Mouse (Mus musculus): Measurements from ENCODE around the gene Olfr164. TPM values are rescaled to one million over a fixed set of nuclear protein-coding genes. Genes with fewer than 3 reads are reported as not detected.

Olfr164 gene
- polyA plus RNA-seq (2015; fragmentation: Nextera tagmentation; extraction: Ambion mirVana), result not detected in 2 replicates

- no peaks in the 10 kb centered on the region for H3K27me3 ChIP-seq (replicated peaks)
- no peaks in the 10 kb centered on the region for H3K4me1 ChIP-seq
- WGBS, result 20% methylated on average over 1 of the region's 1 CpGs
- no peak for ATAC-seq (ENCODE audit: extremely low read depth, insufficient number of reproducible peaks, low FRiP score, low TSS enrichment)
- H3K9me3 ChIP-seq, result peaks cover 6% of the 10 kb centered on the region; the same call in 1 of the 2 replicates
- H3K4me2 ChIP-seq, result no peak within 1 kb of the TSS
- no peak within 1 kb of the TSS for H3K4me3 ChIP-seq
- no peak within 1 kb of the TSS for H3K9ac ChIP-seq
- H3K27ac ChIP-seq (replicated peaks), result no peak within 1 kb of the TSS
- H3K36me3 ChIP-seq, result no peaks in the 10 kb centered on the region
These were observed at the start of gene Olfr164 for GRCm38 (mm10) chr16:19313964-19314363. Gene Olfr164, minus strand, starts transcription at chr16:19314064.

- Histone ChIP-seq H3K4me1 (no peaks in the 10 kb centered on the region), H3K9me3 (peaks cover 8% of the 10 kb centered on the region), H3K4me3 (no peak overlapping the region), H3K4me2 (no peak overlapping the region), H3K27ac (replicated peaks) (no peak overlapping the region), H3K27me3 (replicated peaks) (no peaks in the 10 kb centered on the region), H3K9ac (no peak overlapping the region), H3K36me3 (no peaks in the 10 kb centered on the region)
- 83% methylated on average over 6 of the region's 6 CpGs for WGBS
- ATAC-seq (ENCODE audit: extremely low read depth, insufficient number of reproducible peaks, low FRiP score, low TSS enrichment), result no peak
These were observed 35.2 kb upstream of the Olfr164 start for GRCm38 (mm10) chr16:19349111-19349510.

GRCm38 (mm10) chr16:19263235-19263634 is 50.6 kb downstream of the Olfr164 start:
- Histone ChIP-seq H3K4me1 (no peaks in the 10 kb centered on the region), H3K9me3 (no peaks in the 10 kb centered on the region), H3K4me3 (no peak overlapping the region), H3K9ac (no peak overlapping the region), H3K4me2 (no peak overlapping the region), H3K36me3 (no peaks in the 10 kb centered on the region), H3K27me3 (replicated peaks) (no peaks in the 10 kb centered on the region), H3K27ac (replicated peaks) (no peak overlapping the region)
- no peak for ATAC-seq (ENCODE audit: extremely low read depth, insufficient number of reproducible peaks, low FRiP score, low TSS enrichment)
- 30% methylated on average over 1 of the region's 1 CpGs for WGBS

DNA sequence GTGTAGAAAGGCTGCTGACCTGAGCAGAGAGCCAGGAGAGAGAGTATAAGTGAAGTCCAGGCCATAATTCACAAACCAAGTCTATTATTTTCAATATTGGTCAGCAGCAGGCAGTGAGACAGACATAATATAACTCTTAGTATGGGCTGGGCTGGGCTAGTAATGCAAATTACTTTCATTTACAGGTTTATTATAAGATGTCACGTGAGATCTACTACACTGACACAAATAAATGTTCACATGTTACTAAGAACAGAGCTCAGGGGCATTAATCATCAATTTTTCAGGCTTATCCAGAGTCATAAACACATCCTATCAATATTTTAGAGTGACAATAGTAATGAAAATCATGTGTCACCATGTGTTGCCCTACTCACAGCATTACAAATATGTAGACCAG is 53.1 kb downstream of the Olfr164 start:
- Histone ChIP-seq H3K4me3 (no peak overlapping the region), H3K27ac (replicated peaks) (no peak overlapping the region), H3K27me3 (replicated peaks) (no peaks in the 10 kb centered on the region), H3K36me3 (no peaks in the 10 kb centered on the region), H3K4me2 (no peak overlapping the region), H3K4me1 (no peaks in the 10 kb centered on the region), H3K9me3 (no peaks in the 10 kb centered on the region), H3K9ac (no peak overlapping the region)
- ATAC-seq (ENCODE audit: extremely low read depth, insufficient number of reproducible peaks, low FRiP score, low TSS enrichment), result no peak
- WGBS, result 38% methylated on average over 1 of the region's 1 CpGs

GRCm38 (mm10) chr16:19245835-19246234 is 68.0 kb downstream of the Olfr164 start:
- H3K9me3 ChIP-seq, result 0 out of 2 replicates have a peak, but pooled peaks cover 4% of the 10 kb centered on the region
- H3K4me3 ChIP-seq, result no peak overlapping the region
- no peaks in the 10 kb centered on the region for H3K36me3 ChIP-seq
- H3K4me2 ChIP-seq, result no peak overlapping the region
- H3K27ac ChIP-seq (replicated peaks), result no peak overlapping the region
- WGBS, result 73% methylated on average over 1 of the region's 1 CpGs
- no peaks in the 10 kb centered on the region for H3K27me3 ChIP-seq (replicated peaks)
- H3K4me1 ChIP-seq, result no peaks in the 10 kb centered on the region
- no peak for ATAC-seq (ENCODE audit: extremely low read depth, insufficient number of reproducible peaks, low FRiP score, low TSS enrichment)
- no peak overlapping the region for H3K9ac ChIP-seq

GRCm38 (mm10) chr16:19241539-19242025 is 72.3 kb downstream of the Olfr164 start:
- no peak overlapping the region for H3K9ac ChIP-seq
- no peaks in the 10 kb centered on the region for H3K4me1 ChIP-seq
- no peak for ATAC-seq (ENCODE audit: extremely low read depth, insufficient number of reproducible peaks, low FRiP score, low TSS enrichment)
- H3K9me3 ChIP-seq, result no peaks in the 10 kb centered on the region
- no peaks in the 10 kb centered on the region for H3K36me3 ChIP-seq
- no peak overlapping the region for H3K4me3 ChIP-seq
- H3K27me3 ChIP-seq (replicated peaks), result no peaks in the 10 kb centered on the region
- H3K4me2 ChIP-seq, result no peak overlapping the region
- H3K27ac ChIP-seq (replicated peaks), result no peak overlapping the region

DNA sequence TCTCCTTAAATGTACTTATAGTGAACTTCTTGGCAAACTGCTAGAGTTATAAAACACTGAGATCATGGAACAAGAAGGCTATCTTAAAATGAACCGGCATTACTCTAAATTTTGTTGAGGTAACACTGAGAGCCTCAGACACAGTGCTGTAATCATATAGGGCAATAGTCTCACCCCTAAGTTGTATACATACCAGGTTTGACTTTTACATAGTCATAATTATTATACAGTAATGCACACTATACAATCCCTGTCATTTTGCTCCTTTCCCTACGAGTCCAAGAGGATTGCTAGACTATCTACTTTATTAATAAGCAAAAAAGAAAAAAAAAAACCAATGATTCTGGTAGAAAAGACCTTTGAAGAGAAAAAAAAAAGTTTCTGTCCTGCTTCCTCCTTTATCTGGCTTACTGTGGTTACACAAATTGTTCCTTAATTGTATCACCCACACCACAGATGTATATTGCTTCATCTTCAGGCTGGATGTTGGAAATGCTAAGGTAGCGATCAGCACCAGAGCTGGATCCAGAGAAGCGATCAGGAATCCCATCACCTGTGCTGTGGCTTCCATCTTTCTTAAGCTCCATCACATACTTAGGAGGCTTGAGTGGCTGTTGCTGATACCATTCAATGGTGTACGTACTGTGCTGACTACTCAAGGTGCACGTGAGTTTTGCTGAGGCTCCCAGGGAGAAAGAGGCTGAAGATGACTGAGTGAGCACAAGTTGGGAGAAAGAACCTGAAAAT is 72.9 kb downstream of the Olfr164 start:
- H3K27ac ChIP-seq (replicated peaks), result no peak overlapping the region
- H3K4me1 ChIP-seq, result no peaks in the 10 kb centered on the region
- WGBS, result 65% methylated on average over 6 of the region's 6 CpGs
- no peak overlapping the region for H3K9ac ChIP-seq
- H3K9me3 ChIP-seq, result no peaks in the 10 kb centered on the region
- H3K4me2 ChIP-seq, result no peak overlapping the region
- no peaks in the 10 kb centered on the region for H3K36me3 ChIP-seq
- ATAC-seq (ENCODE audit: extremely low read depth, insufficient number of reproducible peaks, low FRiP score, low TSS enrichment), result no peak
- H3K4me3 ChIP-seq, result no peak overlapping the region
- no peaks in the 10 kb centered on the region for H3K27me3 ChIP-seq (replicated peaks)

DNA sequence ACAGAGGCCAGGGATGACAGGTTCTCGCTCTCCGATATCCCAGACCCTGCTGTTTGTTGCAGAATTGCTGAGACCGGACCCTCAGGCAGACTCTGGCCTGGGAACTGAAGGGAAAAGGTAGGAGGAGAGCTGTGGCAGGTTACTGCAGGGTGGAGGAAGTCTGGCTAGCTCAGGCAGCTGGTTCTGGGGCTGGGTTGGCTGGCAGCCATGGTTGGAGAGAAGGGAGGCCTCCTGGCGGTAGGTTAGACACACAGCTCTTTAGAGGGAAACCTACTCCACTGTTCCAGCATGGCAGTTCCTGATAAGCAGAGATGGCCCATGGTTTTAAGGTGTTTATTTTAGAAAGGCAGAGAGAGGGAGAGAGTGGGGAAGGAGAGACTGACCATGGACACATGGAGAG is 77.1 kb downstream of the Olfr164 start:
- Histone ChIP-seq H3K4me1 (no peaks in the 10 kb centered on the region), H3K27ac (replicated peaks) (no peak overlapping the region), H3K27me3 (replicated peaks) (no peaks in the 10 kb centered on the region), H3K36me3 (no peaks in the 10 kb centered on the region), H3K9ac (no peak overlapping the region), H3K9me3 (no peaks in the 10 kb centered on the region), H3K4me2 (no peak overlapping the region), H3K4me3 (no peak overlapping the region)
- 76% methylated on average over 4 of the region's 4 CpGs for WGBS
- no peak for ATAC-seq (ENCODE audit: extremely low read depth, insufficient number of reproducible peaks, low FRiP score, low TSS enrichment)

Small RNA genes lying within 50 kb of the gene (microRNA-seq; reads per million reads assigned to microRNA genes)
- gene Gm23612, result not detected

Other genes starting within 250 kb of the Olfr164 start
- gene Olfr165, start 109.1 kb upstream of the Olfr164 start, polyA plus RNA-seq (2015; fragmentation: Nextera tagmentation; extraction: Ambion mirVana), result not detected in 2 replicates
- gene Olfr166, start 169.6 kb upstream of the Olfr164 start, polyA plus RNA-seq (2015; fragmentation: Nextera tagmentation; extraction: Ambion mirVana), result not detected in 2 replicates
- gene Olfr167, start 208.2 kb upstream of the Olfr164 start, polyA plus RNA-seq (2015; fragmentation: Nextera tagmentation; extraction: Ambion mirVana), result not detected in 2 replicates
- not detected in 2 replicates for gene Olfr168, start 221.5 kb upstream of the Olfr164 start, polyA plus RNA-seq (2015; fragmentation: Nextera tagmentation; extraction: Ambion mirVana)